Mouse (Mus musculus): ENCODE measurements around the gene Gm14137.

DNA sequence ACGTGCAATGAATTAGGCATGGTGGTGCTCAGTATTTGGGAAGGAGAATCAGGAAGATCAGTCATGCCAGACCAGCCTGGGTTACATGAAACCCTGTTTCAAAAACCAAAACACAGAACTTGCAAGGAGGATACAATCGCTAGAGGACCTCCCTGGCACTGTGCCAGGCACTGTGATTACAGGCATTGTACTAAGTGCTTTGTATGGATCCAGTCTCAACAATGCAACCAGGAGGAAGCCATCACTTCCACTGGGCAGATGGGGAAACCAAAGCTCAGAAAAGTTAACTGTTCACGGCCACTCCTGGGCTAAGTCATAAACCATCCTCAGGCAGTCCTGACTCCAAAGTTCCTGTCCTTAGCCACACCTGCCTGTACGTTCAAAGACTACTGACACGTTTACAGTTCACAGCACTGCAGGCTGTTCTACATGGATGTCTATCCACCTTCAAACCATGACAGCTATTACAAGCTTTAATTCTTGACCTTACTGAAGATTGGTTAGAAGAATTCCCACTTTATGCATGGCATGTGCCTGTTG, 28.7 kb downstream of the Gm14137 start:
- TF ChIP-seq CTCF (IDR thresholded peaks at IDR 0.05; ENCODE audit: insufficient read depth, low read length) (no peak), POLR2A (IDR thresholded peaks at IDR 0.05; ENCODE audit: borderline replicate concordance, extremely low read depth, low read depth, low read length) (no peak)

Data from lung, adult 2 months (tissue).